Mouse (Mus musculus) forebrain, embryonic 11.5 days (tissue): Measurements from ENCODE around the gene Snapc5. TPM values are rescaled to one million over a fixed set of nuclear protein-coding genes. Genes with fewer than 3 reads are reported as not detected.
"Not testable (repeated sequence)": the region's sequence is repeated elsewhere in the genome, so short reads cannot be mapped to it uniquely, and the experiment has no call there.

ENCODE experiments used
- ATAC-seq: fragments of 200-750 bp; cut with Nextera tagmentation; replicated peaks from 2 replicates; pipeline ENCODE4 v1.8.0; 2017; ENCODE audit warnings: moderate TSS enrichment; ENCODE audit not compliant: low FRiP score
- DNase-seq: peaks from one replicate; pipeline ENCODE4 v3.0.0-alpha.2; 2017; ENCODE audit warnings: low spot score
- H3K27ac ChIP-seq: fragments of 300-500 bp; sonication (generic); 2 replicates; pipeline ENCODE4 v1.5.1; 2014; ENCODE audit warnings: low read depth, low read length
- H3K27me3 ChIP-seq: fragments of 300-500 bp; sonication (generic); 2 replicates; pipeline ENCODE4 v1.6.1; 2014; ENCODE audit warnings: mild to moderate bottlenecking, low read length, mixed read lengths; ENCODE audit not compliant: control insufficient read depth, insufficient read depth
- H3K36me3 ChIP-seq: fragments of 300-500 bp; sonication (generic); 2 replicates; pipeline ENCODE4 v1.6.1; 2014; ENCODE audit warnings: mild to moderate bottlenecking, low read length, moderate library complexity, mixed read lengths; ENCODE audit not compliant: control insufficient read depth, insufficient read depth
- H3K4me1 ChIP-seq: fragments of 300-500 bp; sonication (generic); replicated peaks from 2 replicates; pipeline ENCODE4 v1.6.1; 2014; ENCODE audit warnings: low read length, mixed read lengths; ENCODE audit not compliant: control insufficient read depth, insufficient read depth
- H3K4me2 ChIP-seq: fragments of 300-500 bp; sonication (generic); 2 replicates; pipeline ENCODE4 v1.6.1; 2014; ENCODE audit warnings: low read depth, mild to moderate bottlenecking, low read length, moderate library complexity, mixed read lengths; ENCODE audit not compliant: severe bottlenecking
- H3K4me3 ChIP-seq: fragments of 300-500 bp; sonication (generic); 2 replicates; pipeline ENCODE4 v1.5.1; 2014; ENCODE audit warnings: low read depth, low read length
- H3K9ac ChIP-seq: fragments of 300-500 bp; sonication (generic); 2 replicates; pipeline ENCODE4 v1.6.1; 2014; ENCODE audit warnings: low read length
- H3K9me3 ChIP-seq: fragments of 300-500 bp; sonication (generic); 2 replicates; pipeline ENCODE4 v1.6.1; 2016; ENCODE audit warnings: low read length, mixed read lengths; ENCODE audit not compliant: control insufficient read depth
- WGBS: fragments of 180-500 bp; shearing (Covaris S2); extraction: QIAGEN DNeasy Blood & Tissue Kit; methylation state at CpG from one replicate; pipeline ENCODE4 v1.1.7; 2014; 5-methylcytosine and 5-hydroxymethylcytosine counted together
- polyA plus RNA-seq: library from polyadenylated mRNA; unstranded; fragments of >200 nt; fragmentation: Nextera tagmentation; extraction: Ambion mirVana; gene quantifications from 2 replicates; pipeline ENCODE4 v1.2.1, GENCODE M21; 2014

Snapc5 gene
- polyA plus RNA-seq, 1 experiment from 2014 or later = 35.2 TPM

DNA sequence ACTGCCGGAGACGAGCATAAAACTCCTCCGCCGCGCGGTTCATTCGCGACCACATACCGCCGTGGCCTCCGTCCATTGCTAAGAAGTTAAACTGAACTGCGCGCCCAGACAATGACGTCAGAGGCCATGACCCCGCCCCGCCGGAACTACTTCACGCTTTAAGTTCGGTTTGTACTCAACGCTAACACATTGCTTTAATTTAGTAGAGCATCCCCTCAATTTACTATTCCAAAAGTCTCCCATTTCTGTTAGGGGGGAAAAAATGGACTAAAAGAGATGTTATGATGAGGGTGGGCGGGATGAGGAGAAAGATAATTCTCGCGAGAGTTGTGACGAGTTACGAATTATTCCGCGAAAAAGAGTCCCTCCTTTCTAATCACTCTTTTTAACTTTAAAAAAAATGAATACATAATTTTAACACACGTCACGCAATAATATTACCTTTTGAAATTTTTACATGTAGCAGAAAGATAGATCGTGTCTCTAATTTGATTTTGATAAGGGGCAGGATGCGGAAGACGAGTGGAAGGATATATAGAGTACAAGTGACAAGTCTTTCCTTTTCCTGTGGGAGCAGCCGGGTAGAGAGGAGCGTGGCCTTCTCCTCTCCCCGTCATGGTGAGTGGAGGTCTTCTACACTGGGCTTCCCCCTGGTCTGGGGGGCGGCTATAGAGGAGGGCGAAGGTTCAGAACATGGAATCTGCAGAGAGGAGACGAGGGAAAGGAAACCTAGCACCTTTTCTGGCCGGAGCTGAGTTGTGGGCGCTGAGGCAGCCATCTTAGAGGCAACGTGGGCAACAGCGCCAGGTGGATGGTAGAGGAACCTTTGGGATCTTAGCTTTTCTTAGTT is 6.0 kb upstream of the Snapc5 start, which contains the start of the genes Zwilch and Rpl4:
Gene Zwilch (minus strand): TSS at position 289 of the 850 bp plus-strand sequence.
Gene Rpl4 (plus strand): TSS at position 560 of the 850 bp plus-strand sequence.
- DNase-seq (peak; percentile 89), ATAC-seq (peak; percentile 86)
- Histone ChIP-seq H3K4me2 (peak within 1 kb of the TSS; percentile 82), H3K27ac (peak within 1 kb of the TSS; percentile 82), H3K9ac (peak within 1 kb of the TSS; percentile 92), H3K4me3 (peak within 1 kb of the TSS; percentile 98), H3K27me3 (no peaks in the 10 kb centered on the region), H3K4me1 (peaks cover 3% of the 10 kb centered on the region; the same call in 1 of the 2 replicates), H3K9me3 (no peaks in the 10 kb centered on the region), H3K36me3 (peaks cover 17% of the 10 kb centered on the region; the same call in 1 of the 2 replicates)
- under 1% methylated on average over 42 of the region's 42 CpGs for WGBS

DNA sequence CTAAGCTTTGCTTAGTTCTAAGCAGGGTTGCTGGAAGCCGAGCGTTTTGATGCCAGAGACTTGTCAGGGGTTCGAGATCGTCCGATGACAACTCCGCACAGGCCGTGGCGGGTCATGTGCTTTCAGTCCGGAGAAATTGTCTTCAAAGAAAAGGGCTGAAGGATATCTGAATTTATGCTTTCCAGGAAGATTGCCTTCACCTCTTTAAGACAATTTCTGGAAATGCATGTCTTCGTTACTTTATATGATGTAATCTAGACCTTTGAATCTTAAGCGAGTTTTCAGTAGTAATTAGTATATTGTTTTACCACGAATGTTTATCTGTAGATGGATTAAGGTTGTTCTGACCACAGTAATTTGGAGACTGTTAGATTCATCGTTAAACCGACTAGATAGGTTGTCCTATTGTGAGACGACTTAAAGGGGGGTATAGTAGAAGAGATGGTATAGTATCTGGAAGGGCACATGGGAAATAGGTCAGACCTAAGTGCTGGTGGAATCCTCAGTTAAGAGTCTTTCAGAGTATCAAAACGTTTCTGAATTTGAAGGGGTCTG is 5.3 kb upstream of the Snapc5 start:
- DNase-seq (no peak), ATAC-seq (no peak)
- no peaks in the 10 kb centered on the region for H3K9me3 ChIP-seq
- H3K4me3 ChIP-seq = peak overlapping the region; percentile 98
- WGBS = under 1% methylated on average over 16 of the region's 16 CpGs
- H3K9ac ChIP-seq = peak overlapping the region; percentile 92
- H3K36me3 ChIP-seq = peaks cover 17% of the 10 kb centered on the region; the same call in 1 of the 2 replicates
- H3K4me2 ChIP-seq = peak overlapping the region; percentile 82
- peaks cover 3% of the 10 kb centered on the region; the same call in 1 of the 2 replicates for H3K4me1 ChIP-seq
- no peaks in the 10 kb centered on the region for H3K27me3 ChIP-seq
- H3K27ac ChIP-seq = peak overlapping the region; percentile 47; the same call in 1 of the 2 replicates

DNA sequence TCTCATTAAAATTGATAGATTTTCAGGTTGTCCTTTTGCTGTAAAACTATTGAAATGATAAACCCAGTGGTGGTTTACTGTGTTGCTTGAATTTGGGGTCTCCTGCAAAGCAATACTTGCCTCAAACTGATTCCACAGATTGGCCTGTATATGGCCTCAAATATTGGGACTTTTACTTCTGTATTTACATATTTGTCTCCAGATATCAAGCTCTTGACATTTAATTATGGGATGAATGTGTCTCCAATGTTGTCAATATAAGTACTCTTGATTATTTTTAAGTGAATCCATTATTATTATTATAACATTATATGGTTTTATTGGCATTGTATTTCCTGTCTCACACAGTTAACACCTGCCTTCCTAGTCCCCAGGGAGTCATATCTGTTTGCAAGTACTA is 4.7 kb upstream of the Snapc5 start:
- peak overlapping the region; percentile 92; the same call in 1 of the 2 replicates for H3K9ac ChIP-seq
- peak overlapping the region; percentile 82 for H3K4me2 ChIP-seq
- peaks cover 17% of the 10 kb centered on the region; the same call in 1 of the 2 replicates for H3K36me3 ChIP-seq
- H3K27ac ChIP-seq = no peak overlapping the region
- H3K4me3 ChIP-seq = peak overlapping the region; percentile 98
- ATAC-seq (no peak), DNase-seq (no peak)
- no peaks in the 10 kb centered on the region for H3K27me3 ChIP-seq
- no peaks in the 10 kb centered on the region for H3K9me3 ChIP-seq
- peaks cover 3% of the 10 kb centered on the region; the same call in 1 of the 2 replicates for H3K4me1 ChIP-seq

DNA sequence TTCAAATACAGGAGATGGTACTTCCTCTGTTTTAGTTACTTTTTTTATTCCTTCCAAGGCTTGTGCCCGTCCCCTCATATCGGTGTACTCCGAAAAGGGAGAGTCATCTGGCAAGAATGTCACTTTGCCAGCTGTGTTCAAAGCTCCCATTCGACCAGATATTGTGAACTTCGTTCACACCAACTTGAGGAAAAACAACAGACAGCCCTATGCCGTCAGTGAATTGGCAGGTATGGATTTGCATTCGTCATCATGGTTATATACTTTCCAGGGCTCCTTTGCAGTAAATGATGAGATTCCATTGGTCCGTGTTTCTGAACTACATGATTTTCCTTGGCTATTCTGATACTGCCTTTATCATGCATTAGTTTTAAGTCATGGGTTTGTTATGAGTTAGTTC is 4.3 kb upstream of the Snapc5 start:
- Histone ChIP-seq H3K4me3 (peak overlapping the region; percentile 98; the same call in 1 of the 2 replicates), H3K27ac (no peak overlapping the region), H3K27me3 (no peaks in the 10 kb centered on the region), H3K4me1 (peaks cover 3% of the 10 kb centered on the region; the same call in 1 of the 2 replicates), H3K36me3 (peaks cover 17% of the 10 kb centered on the region; the same call in 1 of the 2 replicates), H3K4me2 (peak overlapping the region; percentile 82; the same call in 1 of the 2 replicates), H3K9ac (no peak overlapping the region), H3K9me3 (no peaks in the 10 kb centered on the region)
- ATAC-seq (no peak), DNase-seq (no peak)
- WGBS = 85% methylated on average over 8 of the region's 8 CpGs

DNA sequence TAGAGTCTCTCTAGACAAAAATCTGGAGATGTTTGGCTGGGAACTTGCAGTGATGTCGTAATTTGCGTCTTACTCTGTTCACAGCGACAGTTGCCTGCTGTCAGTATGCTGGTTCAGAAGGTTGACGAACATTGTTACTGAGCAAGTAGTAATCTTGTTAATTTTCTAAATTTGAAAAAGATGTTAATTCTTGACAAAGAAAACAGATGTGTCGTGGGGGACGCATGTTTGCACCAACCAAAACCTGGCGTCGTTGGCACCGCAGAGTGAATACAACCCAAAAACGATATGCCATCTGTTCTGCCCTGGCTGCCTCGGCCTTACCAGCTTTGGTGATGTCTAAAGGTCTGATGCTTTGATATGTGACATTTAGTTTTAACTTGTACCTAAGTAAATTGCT is 3.7 kb upstream of the Snapc5 start:
- Histone ChIP-seq H3K27ac (no peak overlapping the region), H3K4me1 (peaks cover 3% of the 10 kb centered on the region; the same call in 1 of the 2 replicates), H3K4me3 (no peak overlapping the region), H3K4me2 (no peak overlapping the region), H3K27me3 (no peaks in the 10 kb centered on the region), H3K36me3 (peaks cover 17% of the 10 kb centered on the region; the same call in 1 of the 2 replicates), H3K9me3 (no peaks in the 10 kb centered on the region), H3K9ac (no peak overlapping the region)
- no peak for DNase-seq
- WGBS = 92% methylated on average over 11 of the region's 11 CpGs
- ATAC-seq = no peak

DNA sequence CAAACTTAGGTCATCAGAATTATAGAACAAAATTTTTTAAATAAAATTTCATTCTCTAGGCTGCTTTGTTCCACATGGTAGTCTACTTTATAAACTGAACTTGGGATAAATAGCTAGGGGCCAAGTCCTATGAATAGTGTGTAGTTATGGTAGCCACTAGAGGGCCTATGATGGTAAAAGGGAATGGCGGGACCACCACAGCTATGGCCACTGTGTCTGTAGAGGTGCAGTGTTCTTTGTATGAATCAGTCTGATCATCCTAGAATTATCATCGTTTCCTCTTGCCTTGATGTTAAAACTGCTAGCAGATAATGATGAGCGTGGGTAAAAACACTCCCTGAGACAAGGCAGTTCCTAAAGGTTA is 482 bp upstream of the Snapc5 start:
- Histone ChIP-seq H3K4me2 (peak overlapping the region; percentile 59), H3K27me3 (no peaks in the 10 kb centered on the region), H3K36me3 (peaks cover 17% of the 10 kb centered on the region; the same call in 1 of the 2 replicates), H3K4me3 (0 out of 2 replicates have a peak overlapping the region, but pooled peaks have one; percentile 66), H3K4me1 (no peaks in the 10 kb centered on the region; the same call in 1 of the 2 replicates), H3K9ac (peak overlapping the region; percentile 71; the same call in 1 of the 2 replicates), H3K27ac (peak overlapping the region; percentile 75), H3K9me3 (no peaks in the 10 kb centered on the region)
- DNase-seq (no peak), ATAC-seq (peak; percentile 62)
- WGBS = 37% methylated on average over 3 of the region's 3 CpGs

DNA sequence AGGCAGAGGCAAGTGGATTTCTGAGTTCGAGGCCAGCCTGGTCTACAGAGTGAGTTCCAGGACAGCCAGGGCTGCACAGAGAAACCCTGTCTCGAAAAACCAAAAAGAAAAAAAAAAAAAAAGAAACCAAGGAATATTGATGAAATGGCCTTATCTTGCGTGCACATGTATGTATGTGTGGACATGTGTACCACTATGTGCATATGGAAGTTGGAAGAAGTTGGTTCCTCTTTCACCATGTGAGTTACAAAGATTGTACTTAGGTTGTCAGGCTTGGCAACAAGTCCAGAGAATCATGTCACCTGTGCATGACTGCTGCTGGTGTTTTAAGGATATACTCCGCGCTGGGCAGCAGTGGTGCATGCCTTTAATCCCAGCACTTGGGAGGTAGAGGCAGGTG is 4.2 kb downstream of the Snapc5 start:
- DNase-seq, H3K36me3 ChIP-seq, H3K4me1 ChIP-seq, H3K4me2 ChIP-seq, ATAC-seq, H3K9ac ChIP-seq, H3K27ac ChIP-seq, H3K9me3 ChIP-seq, H3K4me3 ChIP-seq, H3K27me3 ChIP-seq: not testable (repeated sequence)
- 94% methylated on average over 5 of the region's 5 CpGs for WGBS

DNA sequence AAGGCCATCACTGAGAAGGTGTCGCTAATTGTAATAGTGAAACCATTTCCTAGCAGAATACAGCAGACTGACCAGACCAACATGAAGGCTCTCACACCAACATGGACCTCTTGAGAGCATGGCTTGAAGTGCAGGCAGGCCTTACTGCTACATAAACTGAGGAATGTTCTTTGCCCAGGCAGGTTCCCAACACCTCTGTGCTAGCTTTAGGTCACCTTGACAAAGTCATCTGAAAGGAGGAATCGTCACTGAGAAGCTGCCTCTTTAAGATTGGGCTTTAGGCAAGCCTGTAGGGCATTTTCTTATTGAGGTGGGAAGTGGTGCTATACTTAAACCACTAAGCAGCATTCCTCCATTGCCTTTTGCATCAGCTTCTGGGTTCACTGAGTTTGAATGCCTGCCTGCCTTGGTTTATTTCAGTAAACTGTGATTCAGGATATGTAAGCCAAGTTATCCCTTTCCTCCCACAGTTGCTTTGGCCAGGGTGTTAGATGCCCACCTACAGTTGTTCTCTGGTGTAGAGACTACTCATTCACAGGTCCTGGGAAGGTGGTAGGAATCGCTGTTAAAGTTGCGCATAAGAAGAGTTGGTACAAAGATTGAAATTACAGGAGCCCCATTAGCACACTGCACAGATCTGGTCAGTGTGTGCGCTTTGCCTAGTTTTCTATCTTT is 5.2 kb downstream of the Snapc5 start:
- WGBS = 91% methylated on average over 5 of the region's 5 CpGs
- H3K27me3 ChIP-seq = no peaks in the 10 kb centered on the region
- no peak overlapping the region for H3K4me3 ChIP-seq
- H3K4me2 ChIP-seq = no peak overlapping the region
- H3K9me3 ChIP-seq = no peaks in the 10 kb centered on the region
- H3K36me3 ChIP-seq = no peaks in the 10 kb centered on the region; the same call in 1 of the 2 replicates
- no peak for DNase-seq
- no peak for ATAC-seq
- H3K9ac ChIP-seq = no peak overlapping the region
- no peak overlapping the region for H3K27ac ChIP-seq
- no peaks in the 10 kb centered on the region; the same call in 1 of the 2 replicates for H3K4me1 ChIP-seq
